Mouse (Mus musculus): Measurements from ENCODE around the gene Ap3s2. TPM values are rescaled to one million over a fixed set of nuclear protein-coding genes. Genes with fewer than 3 reads are reported as not detected.

The Ap3s2 gene
- 14.8 TPM for total RNA-seq (2023)

GRCm38 (mm10) chr7:79920344-79920983, at the start of gene Ap3s2:
Gene Ap3s2, minus strand, starts transcription at chr7:79920649.

DNA sequence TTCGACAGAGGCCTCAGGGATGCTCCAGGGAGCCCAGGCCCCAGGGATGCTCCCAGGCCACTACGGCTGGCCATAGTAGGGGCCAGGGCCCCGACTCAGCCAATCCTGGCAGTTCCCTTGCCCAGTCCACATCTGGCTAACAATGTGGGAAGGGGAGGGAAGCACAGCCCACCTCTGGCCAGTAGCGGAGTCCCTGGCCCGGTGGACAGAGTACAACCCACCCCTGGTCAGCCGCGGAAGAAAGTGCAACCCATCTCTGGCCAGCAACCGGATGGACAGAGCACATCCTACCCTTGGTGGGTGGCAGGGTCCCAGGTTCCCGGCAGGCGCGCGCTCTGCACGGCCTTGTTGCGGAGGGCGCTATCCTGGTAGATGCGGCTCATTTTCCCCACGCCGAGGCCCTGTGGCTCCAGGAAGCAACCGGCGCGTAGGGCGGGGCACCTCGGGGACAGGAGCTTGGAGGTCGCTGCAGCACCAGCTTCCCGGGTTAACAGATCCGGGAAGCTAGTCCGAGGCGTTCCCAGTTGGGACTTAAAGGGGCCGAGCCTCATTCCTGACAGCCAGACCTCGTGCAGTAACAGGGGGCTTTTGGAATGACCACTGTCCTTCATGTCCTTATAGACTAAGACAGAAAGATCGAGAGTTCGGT, 14.5 kb upstream of the Ap3s2 start, which contains the start of gene Arpin:
Gene Arpin, minus strand, starts transcription at position 498 of the 649 bp plus-strand sequence.

DNA sequence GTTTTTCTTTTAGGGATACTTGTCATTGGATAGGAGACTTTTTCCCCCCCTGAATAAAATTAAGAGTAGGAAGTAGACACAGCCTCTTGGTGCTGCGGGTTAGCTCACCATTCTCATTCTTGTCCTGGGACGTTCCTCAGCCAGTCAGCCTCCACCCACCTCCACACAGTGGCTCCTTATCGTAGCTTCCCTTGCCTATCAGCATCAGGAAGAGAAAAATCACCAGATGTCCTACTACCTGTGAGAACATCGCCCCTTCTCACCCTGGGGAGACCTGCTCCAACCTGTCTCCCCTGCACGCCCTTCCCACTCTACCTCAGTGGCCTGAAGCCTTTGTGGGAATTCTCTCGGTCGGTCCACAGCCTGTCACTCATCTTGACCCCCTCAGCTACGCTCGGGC, 59.6 kb downstream of the Ap3s2 start, which contains the start of gene Anpep:
Gene Anpep, minus strand, starts transcription at position 249 of the 400 bp plus-strand sequence.

Other genes with a start within 250 kb of the Ap3s2 start
- 2.7 TPM for gene Kif7, start 204.9 kb downstream of the Ap3s2 start, total RNA-seq (2023)
- gene Plin1, start 187.7 kb downstream of the Ap3s2 start, total RNA-seq (2023) = not detected
- 0.74 TPM for gene Pex11a, start 177.5 kb downstream of the Ap3s2 start, total RNA-seq (2023)
- not detected for gene Wdr93, start 177.5 kb downstream of the Ap3s2 start, total RNA-seq (2023)
- not detected for gene Mesp1, start 126.9 kb downstream of the Ap3s2 start, total RNA-seq (2023)
- not detected for gene Mesp2, start 109.9 kb downstream of the Ap3s2 start, total RNA-seq (2023)
- gene Anpep, start 59.6 kb downstream of the Ap3s2 start, total RNA-seq (2023) = 1.7 TPM
- 0.33 TPM for gene Arpin, start 14.7 kb upstream of the Ap3s2 start, total RNA-seq (2023)
- 38.0 TPM for gene Zfp710, start 104.2 kb upstream of the Ap3s2 start, total RNA-seq (2023)
- gene Idh2, start 194.7 kb upstream of the Ap3s2 start, total RNA-seq (2023) = 39.0 TPM

Measured in CD4-positive naive resting alpha-beta T cell, adult 57 days (primary cell).